Mouse (Mus musculus) stomach, embryonic 16.5 days (tissue): ENCODE measurements around the gene Meis2. TPM values are rescaled to one million over a fixed set of nuclear protein-coding genes. Genes with fewer than 3 reads are reported as not detected.
A peak's percentile ranks its signal among the peaks of the same experiment; 100 is the strongest.

Experiments used
- ATAC-seq: fragments of 200-750 bp; cut with Nextera tagmentation; 2 replicates; pipeline ENCODE4 v1.8.0; 2017; ENCODE audit warnings: moderate number of reproducible peaks, moderate TSS enrichment; ENCODE audit not compliant: insufficient read depth, low FRiP score
- H3K27ac ChIP-seq: fragments of 300-500 bp; sonication (generic); 2 replicates; pipeline ENCODE4 v1.5.1; 2014; ENCODE audit warnings: low read length
- H3K27me3 ChIP-seq: fragments of 300-500 bp; sonication (generic); 2 replicates; pipeline ENCODE4 v1.6.1; 2014; ENCODE audit warnings: low read length, control low read depth, mixed read lengths; ENCODE audit not compliant: control insufficient read depth, insufficient read depth
- H3K36me3 ChIP-seq: fragments of 300-500 bp; sonication (generic); 2 replicates; pipeline ENCODE4 v1.6.1; 2014; ENCODE audit warnings: low read length; ENCODE audit not compliant: control insufficient read depth, insufficient read depth
- H3K4me1 ChIP-seq: fragments of 300-500 bp; sonication (generic); 2 replicates; pipeline ENCODE4 v1.6.1; 2014; ENCODE audit warnings: low read length, control low read depth, mixed read lengths; ENCODE audit not compliant: control insufficient read depth, insufficient read depth
- H3K4me2 ChIP-seq: fragments of 300-500 bp; sonication (generic); 2 replicates; pipeline ENCODE4 v1.6.1; 2014; ENCODE audit warnings: low read depth, low read length, mixed read lengths
- H3K4me3 ChIP-seq: fragments of 300-500 bp; sonication (generic); replicated peaks from 2 replicates; pipeline ENCODE4 v1.5.1; 2014; ENCODE audit warnings: mild to moderate bottlenecking, low read length
- H3K9ac ChIP-seq: fragments of 300-500 bp; sonication (generic); 2 replicates; pipeline ENCODE4 v1.6.1; 2014; ENCODE audit warnings: low read length
- H3K9me3 ChIP-seq: fragments of 300-500 bp; sonication (generic); replicated peaks from 2 replicates; pipeline ENCODE4 v1.6.1; 2016; ENCODE audit warnings: low read length, control low read depth; ENCODE audit not compliant: control insufficient read depth
- WGBS: fragments of 180-500 bp; shearing (Covaris S2); extraction: QIAGEN DNeasy Blood & Tissue Kit; methylation state at CpG from one replicate; pipeline ENCODE4 v1.1.7; 2014; 5-methylcytosine and 5-hydroxymethylcytosine counted together
- polyA plus RNA-seq: library from polyadenylated mRNA; unstranded; fragments of >200 nt; fragmentation: Nextera tagmentation; extraction: Ambion mirVana; gene quantifications from 2 replicates; pipeline ENCODE4 v1.2.1, GENCODE M21; 2015

Meis2 gene
- polyA plus RNA-seq, 1 experiment from 2014 or later: 43.3 TPM

GRCm38 (mm10) chr2:116075902-116076301 is 10.3 kb upstream of the Meis2 start:
- Histone ChIP-seq H3K4me3 (peak overlapping the region; percentile 58), H3K9me3 (no peaks in the 10 kb centered on the region), H3K9ac (peak overlapping the region; percentile 75), H3K27ac (peak overlapping the region; percentile 83), H3K4me1 (peaks cover 12% of the 10 kb centered on the region), H3K27me3 (no peaks in the 10 kb centered on the region), H3K36me3 (no peaks in the 10 kb centered on the region), H3K4me2 (peak overlapping the region; percentile 81)
- under 1% methylated on average over 23 of the region's 23 CpGs for WGBS
- ATAC-seq: peak; percentile 83; the same call in 1 of the 2 replicates

GRCm38 (mm10) chr2:116075477-116075876 is 9.8 kb upstream of the Meis2 start:
- H3K4me2 ChIP-seq: peak overlapping the region; percentile 81
- peak; percentile 18; the same call in 1 of the 2 replicates for ATAC-seq
- peaks cover 12% of the 10 kb centered on the region for H3K4me1 ChIP-seq
- peak overlapping the region; percentile 75 for H3K9ac ChIP-seq
- H3K36me3 ChIP-seq: no peaks in the 10 kb centered on the region
- 4% methylated on average over 20 of the region's 20 CpGs for WGBS
- no peaks in the 10 kb centered on the region for H3K27me3 ChIP-seq
- H3K4me3 ChIP-seq: peak overlapping the region; percentile 58
- H3K9me3 ChIP-seq: no peaks in the 10 kb centered on the region
- peak overlapping the region; percentile 83 for H3K27ac ChIP-seq

- WGBS: 29% methylated on average over 17 of the region's 17 CpGs
- Histone ChIP-seq H3K9ac (peak overlapping the region; percentile 75; the same call in 1 of the 2 replicates), H3K36me3 (no peaks in the 10 kb centered on the region), H3K27ac (peak overlapping the region; percentile 83), H3K9me3 (no peaks in the 10 kb centered on the region), H3K4me3 (peak overlapping the region; percentile 58), H3K27me3 (no peaks in the 10 kb centered on the region), H3K4me1 (peaks cover 12% of the 10 kb centered on the region), H3K4me2 (peak overlapping the region; percentile 81)
- no peak for ATAC-seq
These were observed 9.2 kb upstream of the Meis2 start for GRCm38 (mm10) chr2:116074726-116075440.

GRCm38 (mm10) chr2:116074061-116074460 is 8.4 kb upstream of the Meis2 start:
- Histone ChIP-seq H3K36me3 (no peaks in the 10 kb centered on the region), H3K4me3 (no peak overlapping the region; the same call in 1 of the 2 replicates), H3K9ac (no peak overlapping the region), H3K4me1 (peaks cover 12% of the 10 kb centered on the region), H3K4me2 (peak overlapping the region; percentile 81), H3K27me3 (no peaks in the 10 kb centered on the region), H3K27ac (no peak overlapping the region), H3K9me3 (no peaks in the 10 kb centered on the region)
- 38% methylated on average over 3 of the region's 3 CpGs for WGBS
- ATAC-seq: no peak

- ATAC-seq: no peak
- Histone ChIP-seq H3K4me1 (peaks cover 12% of the 10 kb centered on the region), H3K9me3 (no peaks in the 10 kb centered on the region), H3K36me3 (no peaks in the 10 kb centered on the region), H3K27ac (peak overlapping the region; percentile 38; the same call in 1 of the 2 replicates), H3K4me3 (no peak overlapping the region), H3K9ac (no peak overlapping the region), H3K27me3 (no peaks in the 10 kb centered on the region), H3K4me2 (peak overlapping the region; percentile 14)
- WGBS: 51% methylated on average over 9 of the region's 9 CpGs
These were observed 7.8 kb upstream of the Meis2 start for GRCm38 (mm10) chr2:116073311-116073904.

- no peaks in the 10 kb centered on the region for H3K27me3 ChIP-seq
- no peak for ATAC-seq
These were observed 7.1 kb upstream of the Meis2 start for GRCm38 (mm10) chr2:116072706-116073105.

GRCm38 (mm10) chr2:116072321-116072640 is 6.6 kb upstream of the Meis2 start:
- Histone ChIP-seq H3K9me3 (no peaks in the 10 kb centered on the region), H3K36me3 (no peaks in the 10 kb centered on the region), H3K4me2 (peak overlapping the region; percentile 81), H3K4me3 (peak overlapping the region; percentile 67), H3K4me1 (peaks cover 12% of the 10 kb centered on the region), H3K27me3 (no peaks in the 10 kb centered on the region), H3K27ac (peak overlapping the region; percentile 85), H3K9ac (peak overlapping the region; percentile 76)
- WGBS: 17% methylated on average over 13 of the region's 13 CpGs
- ATAC-seq: no peak

More at GRCm38 (mm10) chr2:116072706-116073105, 7.1 kb upstream of the Meis2 start:
- peak overlapping the region; percentile 85 for H3K27ac ChIP-seq
- H3K4me3 ChIP-seq: peak overlapping the region; percentile 67
- peak overlapping the region; percentile 81 for H3K4me2 ChIP-seq
- peak overlapping the region; percentile 76 for H3K9ac ChIP-seq
- H3K9me3 ChIP-seq: no peaks in the 10 kb centered on the region
- H3K36me3 ChIP-seq: no peaks in the 10 kb centered on the region
- peaks cover 12% of the 10 kb centered on the region for H3K4me1 ChIP-seq
- WGBS: 34% methylated on average over 5 of the region's 5 CpGs

GRCm38 (mm10) chr2:116071571-116072320 is 6.1 kb upstream of the Meis2 start:
- Histone ChIP-seq H3K4me1 (peaks cover 12% of the 10 kb centered on the region), H3K4me3 (peak overlapping the region; percentile 67), H3K9me3 (no peaks in the 10 kb centered on the region), H3K27me3 (no peaks in the 10 kb centered on the region), H3K36me3 (no peaks in the 10 kb centered on the region), H3K9ac (peak overlapping the region; percentile 76), H3K4me2 (peak overlapping the region; percentile 81), H3K27ac (peak overlapping the region; percentile 85)
- no peak for ATAC-seq
- WGBS: 3% methylated on average over 25 of the region's 25 CpGs
